Mouse (Mus musculus) neural tube, embryonic 10.5 days (tissue): ENCODE data around the gene Capn12.

Experiments
- DNase-seq: peaks from one replicate; pipeline ENCODE4 v3.0.0-alpha.2; 2017; ENCODE audit warnings: low spot score; ENCODE audit errors: extremely low spot score

Capn12 gene

GRCm38 (mm10) chr7:28881199-28881598 is at the start of gene Capn12:
TSS of gene Capn12 (plus strand) at chr7:28881422.
- DNase-seq = no peak

GRCm38 (mm10) chr7:28832137-28832536 is 49.1 kb upstream of the Capn12 start:
- no peak for DNase-seq

GRCm38 (mm10) chr7:28833723-28834347 is 47.4 kb upstream of the Capn12 start, which contains the start of gene Lgals4:
TSS of gene Lgals4 (plus strand) at chr7:28833854.
- DNase-seq = no peak

- DNase-seq = no peak
These were observed 44.3 kb upstream of the Capn12 start for GRCm38 (mm10) chr7:28836936-28837335.

GRCm38 (mm10) chr7:28838331-28838730 is 42.9 kb upstream of the Capn12 start:
- no peak for DNase-seq

GRCm38 (mm10) chr7:28847273-28847672 is 33.9 kb upstream of the Capn12 start:
- DNase-seq = no peak

- DNase-seq = no peak
These were observed 31.5 kb upstream of the Capn12 start for GRCm38 (mm10) chr7:28849700-28850236.

GRCm38 (mm10) chr7:28850642-28851041 is 30.6 kb upstream of the Capn12 start:
- DNase-seq = no peak

- no peak for DNase-seq
These were observed 21.3 kb upstream of the Capn12 start for GRCm38 (mm10) chr7:28859953-28860352.

- no peak for DNase-seq
These were observed 20.3 kb upstream of the Capn12 start for GRCm38 (mm10) chr7:28860898-28861297.

GRCm38 (mm10) chr7:28862817-28863499 is 18.3 kb upstream of the Capn12 start:
- no peak for DNase-seq

GRCm38 (mm10) chr7:28863540-28863939 is 17.7 kb upstream of the Capn12 start, which contains the start of gene Lgals7:
TSS of gene Lgals7 (plus strand) at chr7:28863853.
- DNase-seq = no peak

- DNase-seq = no peak
These were observed 16.9 kb upstream of the Capn12 start for GRCm38 (mm10) chr7:28864288-28864750.

- DNase-seq = peak; percentile 74
These were observed 15.5 kb upstream of the Capn12 start for GRCm38 (mm10) chr7:28865481-28866300.

- DNase-seq = no peak
These were observed 14.3 kb upstream of the Capn12 start for GRCm38 (mm10) chr7:28866769-28867507.

GRCm38 (mm10) chr7:28867508-28868340 is 13.5 kb upstream of the Capn12 start:
- DNase-seq = peak; percentile 75

- DNase-seq = no peak
These were observed 10.1 kb upstream of the Capn12 start for GRCm38 (mm10) chr7:28870901-28871664.

- DNase-seq = no peak
These were observed 6.7 kb upstream of the Capn12 start for GRCm38 (mm10) chr7:28874565-28874964.

GRCm38 (mm10) chr7:28876099-28876498 is 5.1 kb upstream of the Capn12 start:
- no peak for DNase-seq
